In genomic region chr4:117140613-117141012, GRCm38 (mm10) we compare ENCODE assay signal across 20 mouse cellular contexts. TPM values are rescaled to one million over a fixed set of nuclear protein-coding genes. Genes with fewer than 3 reads are reported as not detected.
DNase-seq lines count a peak whose midpoint lies in the region; ATAC-seq and TF ChIP-seq lines count a peak whose summit lies in the region.
"Had no signal": no experiment of that assay in that cellular context is flagged by ENCODE, and none has a peak within 500 bp of the region (broad histone marks: within the 10 kb centered on the region; RNA-seq: fewer than 3 reads in every experiment).

No protein-coding gene starts in this region.

- H3K4me3 ChIP-seq in heart, postnatal 0 days (ENCODE audit: low read depth, low read length), result no peak overlapping the region
- no peak overlapping the region for H3K4me3 ChIP-seq in heart, embryonic 10.5 days
- H3K4me3 ChIP-seq in lung, embryonic 14.5 days (ENCODE audit: low read depth, low read length), result no peak overlapping the region
- H3K4me3 ChIP-seq in MEL (ENCODE audit: control insufficient read depth in 1 of 2, insufficient read depth in 1 of 2, low read depth in 2 of 2, low read length in 2 of 2), result no peak overlapping the region
- H3K4me3 ChIP-seq: embryonic facial prominence, embryonic 15.5 days; heart, embryonic 15.5 days; hindbrain, embryonic 15.5 days; liver, embryonic 13.5 days had no signal

- WGBS in heart, postnatal 0 days, result 34% methylated on average over 4 of the region's 4 CpGs
- WGBS in heart, embryonic 10.5 days, result 42% methylated on average over 4 of the region's 4 CpGs
- WGBS in lung, embryonic 14.5 days, result 31% methylated on average over 4 of the region's 4 CpGs

- no peak for ATAC-seq in heart, postnatal 0 days (ENCODE audit: insufficient read depth, low read depth)
- no peak for ATAC-seq in lung, embryonic 14.5 days (ENCODE audit: insufficient read depth)

- H3K36me3 ChIP-seq in heart, postnatal 0 days (replicated peaks; ENCODE audit: control insufficient read depth, insufficient read depth, low read length), result no peaks in the 10 kb centered on the region
- H3K36me3 ChIP-seq in heart, embryonic 10.5 days, result no peaks in the 10 kb centered on the region
- no peaks in the 10 kb centered on the region for H3K36me3 ChIP-seq in lung, embryonic 14.5 days (ENCODE audit: insufficient read depth)
- H3K36me3 ChIP-seq in MEL (ENCODE audit: control insufficient read depth in 1 of 2, insufficient read depth in 2 of 2, low read length in 2 of 2), result peaks cover 0 to 4% of the 10 kb centered on the region in 2 experiments; a peak in 2 of 4 replicates
- H3K36me3 ChIP-seq: embryonic facial prominence, embryonic 15.5 days; heart, embryonic 15.5 days; hindbrain, embryonic 15.5 days; liver, embryonic 13.5 days had no signal

- no peaks in the 10 kb centered on the region; the same call in 1 of the 2 replicates for H3K79me2 ChIP-seq in MEL (ENCODE audit: control insufficient read depth, insufficient read depth, low read length, poor library complexity)

- no peak overlapping the region for H3K4me2 ChIP-seq in heart, postnatal 0 days (ENCODE audit: low read depth, low read length)
- no peak overlapping the region for H3K4me2 ChIP-seq in lung, embryonic 14.5 days
- H3K4me2 ChIP-seq: embryonic facial prominence, embryonic 15.5 days; heart, embryonic 15.5 days; hindbrain, embryonic 15.5 days; liver, embryonic 13.5 days had no signal

- 0 out of 2 replicates have a peak, but pooled peaks have one; percentile 3 for TF ChIP-seq CTCF in heart, postnatal 0 days (IDR thresholded peaks at IDR 0.05; ENCODE audit: low read depth)
- peak; percentile 52 for TF ChIP-seq CTCF in lung, embryonic 14.5 days (IDR thresholded peaks at IDR 0.05; ENCODE audit: low read depth)
- TF ChIP-seq CTCF in MEL (IDR thresholded peaks at IDR 0.05 in 2 of 3, conservative IDR thresholded peaks at IDR 0.05 in 1 of 3; ENCODE audit: control insufficient read depth in 1 of 3, insufficient read depth in 1 of 3, low read depth in 2 of 3, low read length in 3 of 3, poor library complexity in 1 of 3, severe bottlenecking in 1 of 3), result peak in 2 of 3 experiments; percentile 5 to 52; a peak in 3 of 6 replicates

- no peaks in the 10 kb centered on the region for H3K4me1 ChIP-seq in heart, postnatal 0 days (ENCODE audit: control insufficient read depth, insufficient read depth)
- H3K4me1 ChIP-seq in heart, embryonic 10.5 days, result peaks cover 5% of the 10 kb centered on the region; the same call in 1 of the 2 replicates
- no peaks in the 10 kb centered on the region for H3K4me1 ChIP-seq in lung, embryonic 14.5 days (ENCODE audit: insufficient read depth)
- peaks cover 5 to 13% of the 10 kb centered on the region in 2 experiments for H3K4me1 ChIP-seq in MEL (ENCODE audit: control insufficient read depth in 1 of 2, insufficient read depth in 2 of 2, low read length in 2 of 2)
- H3K4me1 ChIP-seq: embryonic facial prominence, embryonic 15.5 days; heart, embryonic 15.5 days; hindbrain, embryonic 15.5 days had no signal

- H3K9me3 ChIP-seq in heart, postnatal 0 days (replicated peaks; ENCODE audit: control insufficient read depth, low read length), result no peaks in the 10 kb centered on the region
- no peaks in the 10 kb centered on the region for H3K9me3 ChIP-seq in heart, embryonic 10.5 days
- H3K9me3 ChIP-seq in lung, embryonic 14.5 days (ENCODE audit: low read depth, low read length), result no peaks in the 10 kb centered on the region
- no peaks in the 10 kb centered on the region for H3K9me3 ChIP-seq in MEL (replicated peaks; ENCODE audit: insufficient read depth, low read length)
- H3K9me3 ChIP-seq: embryonic facial prominence, embryonic 15.5 days; heart, embryonic 15.5 days; hindbrain, embryonic 15.5 days; liver, embryonic 13.5 days had no signal

- no peak overlapping the region for H3K9ac ChIP-seq in heart, postnatal 0 days (replicated peaks; ENCODE audit: low read depth, low read length)
- H3K9ac ChIP-seq in lung, embryonic 14.5 days, result no peak overlapping the region
- no peak overlapping the region for H3K9ac ChIP-seq in MEL (ENCODE audit: control insufficient read depth, low read depth, low read length, poor library complexity, severe bottlenecking)
- H3K9ac ChIP-seq: embryonic facial prominence, embryonic 15.5 days; heart, embryonic 15.5 days; hindbrain, embryonic 15.5 days; liver, embryonic 13.5 days had no signal

- H3K27ac ChIP-seq in heart, postnatal 0 days (ENCODE audit: low read depth), result no peak overlapping the region
- H3K27ac ChIP-seq in heart, embryonic 10.5 days, result no peak overlapping the region
- H3K27ac ChIP-seq in lung, embryonic 14.5 days (ENCODE audit: low read depth), result no peak overlapping the region
- no peak overlapping the region for H3K27ac ChIP-seq in MEL (ENCODE audit: control insufficient read depth, low read depth, low read length)
- H3K27ac ChIP-seq: embryonic facial prominence, embryonic 15.5 days; heart, embryonic 15.5 days; hindbrain, embryonic 15.5 days; liver, embryonic 13.5 days; macrophage had no signal

- TF ChIP-seq RAD21 in MEL (IDR thresholded peaks at IDR 0.05; ENCODE audit: low read depth, low read length), result peak; percentile 64

- no peak for TF ChIP-seq EP300 in heart, postnatal 0 days (IDR thresholded peaks at IDR 0.05; ENCODE audit: low read depth)
- no peak for TF ChIP-seq EP300 in MEL (IDR thresholded peaks at IDR 0.05; ENCODE audit: low read depth in 1 of 2, low read length in 2 of 2)

- no peak for TF ChIP-seq POLR2A in MEL (IDR thresholded peaks at IDR 0.05; ENCODE audit: control insufficient read depth in 1 of 2, insufficient read depth in 1 of 2, low read depth in 1 of 2, low read length in 2 of 2, poor library complexity in 1 of 2)

- no peak for DNase-seq in heart, postnatal 0 days (ENCODE audit: low spot score)
- no peak for DNase-seq in heart, embryonic 10.5 days (ENCODE audit: low spot score)
- DNase-seq in lung, embryonic 14.5 days, result peak; percentile 71
- no peak for DNase-seq in lung, postnatal 25 days (ENCODE audit: low spot score)
- DNase-seq in MEL (ENCODE audit: low read depth, low spot score), result peak; percentile 44
- peak; percentile 38 for DNase-seq in retina, postnatal 1 day
- no peak for DNase-seq in spleen, postnatal 4 days (ENCODE audit: low spot score in 2 of 2)
- DNase-seq: adrenal gland, postnatal 36 days; cerebellum, adult 11 months; cerebellum, postnatal 36 days; gastrocnemius, postnatal 25 days; liver, embryonic 13.5 days; thymus, adult 2 months had no signal

- H3K27me3 ChIP-seq in heart, postnatal 0 days (ENCODE audit: control insufficient read depth, insufficient read depth, low read length), result no peaks in the 10 kb centered on the region
- H3K27me3 ChIP-seq in heart, embryonic 10.5 days (ENCODE audit: insufficient read depth, poor library complexity, severe bottlenecking), result no peaks in the 10 kb centered on the region
- H3K27me3 ChIP-seq in lung, embryonic 14.5 days (ENCODE audit: insufficient read depth, low read length), result no peaks in the 10 kb centered on the region
- H3K27me3 ChIP-seq in MEL (ENCODE audit: control insufficient read depth in 1 of 2, insufficient read depth in 2 of 2, low read length in 2 of 2), result no peaks in the 10 kb centered on the region
- H3K27me3 ChIP-seq: embryonic facial prominence, embryonic 15.5 days; heart, embryonic 15.5 days; hindbrain, embryonic 15.5 days had no signal

RNA-seq across cellular contexts. Expression of gene Plk3, which starts 6.8 kb away (rescaled TPM):
- 1.6 and 4.0 TPM in 2 replicates for total RNA-seq in heart, postnatal 0 days (2014; rRNA removed; ENCODE audit: low replicate concordance)
- polyA plus RNA-seq in heart, postnatal 0 days (2015; fragmentation: Nextera tagmentation; extraction: Ambion mirVana), result 1.6 and 1.9 TPM in 2 replicates
- 1.5 and 2.4 TPM in 2 replicates for polyA plus RNA-seq in heart, embryonic 10.5 days (2016; fragmentation: Nextera tagmentation; extraction: Ambion mirVana)
- polyA plus RNA-seq in lung, embryonic 14.5 days (2014; fragmentation: Nextera tagmentation; extraction: Ambion mirVana), result 4.2 and 5.1 TPM in 2 replicates
- total RNA-seq in MEL (2012; rRNA removed), result 4.1 and 5.3 TPM in 2 replicates
- polyA plus RNA-seq in MEL (2012; ENCODE audit: insufficient read depth in 1 of 2, insufficient read length in 2 of 2, low read depth in 1 of 2, low replicate concordance in 2 of 2, missing spikeins in 1 of 2), result 10 to 100 TPM in 1 of 2 experiments, not detected in 1; 13.8 TPM

RNA-seq across cellular contexts. Expression of gene Tctex1d4, which starts 14.0 kb away (rescaled TPM):
- total RNA-seq in heart, postnatal 0 days (2014; rRNA removed; ENCODE audit: low replicate concordance), result not detected in 2 replicates
- 1.3 TPM in 1 of 2 replicates, not detected in the other for polyA plus RNA-seq in heart, postnatal 0 days (2015; fragmentation: Nextera tagmentation; extraction: Ambion mirVana)
- polyA plus RNA-seq in heart, embryonic 10.5 days (2016; fragmentation: Nextera tagmentation; extraction: Ambion mirVana), result not detected in 2 replicates
- not detected in 2 replicates for polyA plus RNA-seq in lung, embryonic 14.5 days (2014; fragmentation: Nextera tagmentation; extraction: Ambion mirVana)
- total RNA-seq in MEL (2012; rRNA removed), result 0.31 and 0.62 TPM in 2 replicates
- polyA plus RNA-seq in MEL (2012; ENCODE audit: insufficient read depth in 1 of 2, insufficient read length in 2 of 2, low read depth in 1 of 2, low replicate concordance in 2 of 2, missing spikeins in 1 of 2), result 1 to 10 TPM in 1 of 2 experiments, not detected in 1; 1.3 TPM
- total RNA-seq: adrenal gland, postnatal 36 days; gastrocnemius, postnatal 25 days; monocyte, adult 5-6 weeks; neutrophil, adult 5-6 weeks had no signal
- polyA plus RNA-seq: heart, embryonic 15.5 days; kidney, embryonic 14.5 days; liver, embryonic 13.5 days had no signal

RNA-seq across cellular contexts. Expression of gene Btbd19, which starts 15.1 kb away (rescaled TPM):
- 7.4 and 8.6 TPM in 2 replicates for total RNA-seq in heart, postnatal 0 days (2014; rRNA removed; ENCODE audit: low replicate concordance)
- 2.7 and 2.8 TPM in 2 replicates for polyA plus RNA-seq in heart, postnatal 0 days (2015; fragmentation: Nextera tagmentation; extraction: Ambion mirVana)
- 2.5 and 4.9 TPM in 2 replicates for polyA plus RNA-seq in heart, embryonic 10.5 days (2016; fragmentation: Nextera tagmentation; extraction: Ambion mirVana)
- 6.7 and 7.6 TPM in 2 replicates for polyA plus RNA-seq in lung, embryonic 14.5 days (2014; fragmentation: Nextera tagmentation; extraction: Ambion mirVana)
- total RNA-seq in MEL (2012; rRNA removed), result 12.1 and 13.6 TPM in 2 replicates
- polyA plus RNA-seq in MEL (2012; ENCODE audit: insufficient read depth in 1 of 2, insufficient read length in 2 of 2, low read depth in 1 of 2, low replicate concordance in 2 of 2, missing spikeins in 1 of 2), result 10 to 100 TPM in 1 of 2 experiments, not detected in 1; 22.6 TPM

RNA-seq across cellular contexts. Expression of gene Rps8, which starts 15.4 kb away (rescaled TPM):
- total RNA-seq in heart, postnatal 0 days (2014; rRNA removed; ENCODE audit: low replicate concordance), result 638 and 752 TPM in 2 replicates
- polyA plus RNA-seq in heart, postnatal 0 days (2015; fragmentation: Nextera tagmentation; extraction: Ambion mirVana), result 456 and 475 TPM in 2 replicates
- 638 and 783 TPM in 2 replicates for polyA plus RNA-seq in heart, embryonic 10.5 days (2016; fragmentation: Nextera tagmentation; extraction: Ambion mirVana)
- polyA plus RNA-seq in lung, embryonic 14.5 days (2014; fragmentation: Nextera tagmentation; extraction: Ambion mirVana), result 1,312 and 1,358 TPM in 2 replicates
- 4,560 and 5,186 TPM in 2 replicates for total RNA-seq in MEL (2012; rRNA removed)
- 1,000 to 10,000 TPM; 1,132 to 1,156 TPM for polyA plus RNA-seq in MEL (2012; ENCODE audit: insufficient read depth in 1 of 2, insufficient read length in 2 of 2, low read depth in 1 of 2, low replicate concordance in 2 of 2, missing spikeins in 1 of 2)

RNA-seq across cellular contexts. Expression of gene Kif2c, which starts 41.8 kb away (rescaled TPM):
- 8.2 and 23.3 TPM in 2 replicates for total RNA-seq in heart, postnatal 0 days (2014; rRNA removed; ENCODE audit: low replicate concordance)
- polyA plus RNA-seq in heart, postnatal 0 days (2015; fragmentation: Nextera tagmentation; extraction: Ambion mirVana), result 8.9 and 10.3 TPM in 2 replicates
- polyA plus RNA-seq in heart, embryonic 10.5 days (2016; fragmentation: Nextera tagmentation; extraction: Ambion mirVana), result 55.1 and 68.7 TPM in 2 replicates
- polyA plus RNA-seq in lung, embryonic 14.5 days (2014; fragmentation: Nextera tagmentation; extraction: Ambion mirVana), result 78.9 and 85.9 TPM in 2 replicates
- 32.6 and 36.7 TPM in 2 replicates for total RNA-seq in MEL (2012; rRNA removed)
- 10 to 100 TPM in 1 of 2 experiments, not detected in 1; 45.1 TPM for polyA plus RNA-seq in MEL (2012; ENCODE audit: insufficient read depth in 1 of 2, insufficient read length in 2 of 2, low read depth in 1 of 2, low replicate concordance in 2 of 2, missing spikeins in 1 of 2)

Comparison
In these comparisons a context has a peak if more than half of its experiments do, and no peak if none do; other contexts are left out.
1. DNase-seq: peak in lung, embryonic 14.5 days (single experiment), MEL (single experiment) and retina, postnatal 1 day (single experiment); none in heart, postnatal 0 days (single experiment), heart, embryonic 10.5 days (single experiment), lung, postnatal 25 days (single experiment) and spleen, postnatal 4 days (0 of 2).
2. Peak in every context shown above with its lines, with median percentiles within 50 percentile points of each other: CTCF ChIP-seq.